Mouse (Mus musculus): Measurements from ENCODE around the gene Aprt.

The Aprt gene

GRCm38 (mm10) chr8:122526526-122527170, 50.1 kb downstream of the Aprt start:
- no peak for DNase-seq

- no peak for DNase-seq
Observed at GRCm38 (mm10) chr8:122526084-122526483, 50.6 kb downstream of the Aprt start.

- DNase-seq, result no peak
Observed at GRCm38 (mm10) chr8:122525004-122525403, 51.7 kb downstream of the Aprt start.

All from cerebellum, postnatal 36 days (tissue).